Mouse (Mus musculus) liver, adult 2 months (tissue): ENCODE measurements at regions not wholly inside any gene's neighbourhood (a gene's known extent, or its start where the extent isn't known, plus 50 kb on each side); places are given as distances from the start of the nearest gene placed in this dataset.

Experiments
- CTCF ChIP-seq: fragments of 200-500 bp; IDR thresholded peaks from 2 replicates; pipeline ENCODE4 v1.5.1; 2011; ENCODE audit warnings: low read depth, low read length, control low read depth
- POLR2A ChIP-seq: fragments of 200-500 bp; IDR thresholded peaks from 2 replicates; pipeline ENCODE4 v1.6.1; 2011; ENCODE audit warnings: low read length, control low read depth; ENCODE audit not compliant: insufficient read depth; ENCODE audit errors: extremely low read depth

- TF ChIP-seq CTCF (no peak), POLR2A (no peak)
Measured at GRCm38 (mm10) chr15:5347674-5348073, 103.7 kb upstream of the Ptger4 start.
